Mouse (Mus musculus) spleen, postnatal 0 days (tissue): Measurements from ENCODE around the gene Vmn1r84. TPM values are rescaled to one million over a fixed set of nuclear protein-coding genes. Genes with fewer than 3 reads are reported as not detected.

Experiments used
- polyA plus RNA-seq: library from polyadenylated mRNA; unstranded; fragments of >200 nt; fragmentation: Nextera tagmentation; extraction: Ambion mirVana; gene quantifications from 2 replicates; pipeline ENCODE4 v1.2.1, GENCODE M21; 2015

Vmn1r84 gene
- polyA plus RNA-seq, result not detected in 2 replicates

GRCm38 (mm10) chr7:12369173-12369572 lies at the start of gene Vmn1r84:
Gene Vmn1r84 (minus strand): TSS chr7:12369273.

GRCm38 (mm10) chr7:12329381-12329780 lies 39.7 kb downstream of the Vmn1r84 start, which contains the start of gene Vmn1r83:
Gene Vmn1r83 (minus strand): TSS chr7:12329481.

Other genes starting within 250 kb of the Vmn1r84 start
- not detected in 2 replicates for gene Vmn1r78, start 219.0 kb downstream of the Vmn1r84 start, polyA plus RNA-seq
- not detected in 2 replicates for gene Vmn1r79, start 198.0 kb downstream of the Vmn1r84 start, polyA plus RNA-seq
- gene Vmn1r80, start 180.0 kb downstream of the Vmn1r84 start, polyA plus RNA-seq, result not detected in 2 replicates
- gene Vmn1r81, start 101.0 kb downstream of the Vmn1r84 start, polyA plus RNA-seq, result not detected in 2 replicates
- gene Vmn1r82, start 68.8 kb downstream of the Vmn1r84 start, polyA plus RNA-seq, result not detected in 2 replicates
- gene Vmn1r83, start 39.8 kb downstream of the Vmn1r84 start, polyA plus RNA-seq, result not detected in 2 replicates
- gene Zfp551, start 53.5 kb upstream of the Vmn1r84 start, polyA plus RNA-seq, result 0.89 and 1.2 TPM in 2 replicates
- gene Zfp606, start 109.0 kb upstream of the Vmn1r84 start, polyA plus RNA-seq, result 3.4 and 4.8 TPM in 2 replicates
- gene 2900092C05Rik, start 143.2 kb upstream of the Vmn1r84 start, polyA plus RNA-seq, result not detected in 2 replicates
- not detected in 2 replicates for gene Vmn2r53, start 239.5 kb upstream of the Vmn1r84 start, polyA plus RNA-seq